Mouse (Mus musculus): Measurements from ENCODE around the gene Bicd2. TPM values are rescaled to one million over a fixed set of nuclear protein-coding genes. Genes with fewer than 3 reads are reported as not detected.
A peak's percentile ranks its signal among the peaks of the same experiment; 100 is the strongest.

The Bicd2 gene
- total RNA-seq, 1 experiment from 2014 or later, result 38.2 TPM

DNA sequence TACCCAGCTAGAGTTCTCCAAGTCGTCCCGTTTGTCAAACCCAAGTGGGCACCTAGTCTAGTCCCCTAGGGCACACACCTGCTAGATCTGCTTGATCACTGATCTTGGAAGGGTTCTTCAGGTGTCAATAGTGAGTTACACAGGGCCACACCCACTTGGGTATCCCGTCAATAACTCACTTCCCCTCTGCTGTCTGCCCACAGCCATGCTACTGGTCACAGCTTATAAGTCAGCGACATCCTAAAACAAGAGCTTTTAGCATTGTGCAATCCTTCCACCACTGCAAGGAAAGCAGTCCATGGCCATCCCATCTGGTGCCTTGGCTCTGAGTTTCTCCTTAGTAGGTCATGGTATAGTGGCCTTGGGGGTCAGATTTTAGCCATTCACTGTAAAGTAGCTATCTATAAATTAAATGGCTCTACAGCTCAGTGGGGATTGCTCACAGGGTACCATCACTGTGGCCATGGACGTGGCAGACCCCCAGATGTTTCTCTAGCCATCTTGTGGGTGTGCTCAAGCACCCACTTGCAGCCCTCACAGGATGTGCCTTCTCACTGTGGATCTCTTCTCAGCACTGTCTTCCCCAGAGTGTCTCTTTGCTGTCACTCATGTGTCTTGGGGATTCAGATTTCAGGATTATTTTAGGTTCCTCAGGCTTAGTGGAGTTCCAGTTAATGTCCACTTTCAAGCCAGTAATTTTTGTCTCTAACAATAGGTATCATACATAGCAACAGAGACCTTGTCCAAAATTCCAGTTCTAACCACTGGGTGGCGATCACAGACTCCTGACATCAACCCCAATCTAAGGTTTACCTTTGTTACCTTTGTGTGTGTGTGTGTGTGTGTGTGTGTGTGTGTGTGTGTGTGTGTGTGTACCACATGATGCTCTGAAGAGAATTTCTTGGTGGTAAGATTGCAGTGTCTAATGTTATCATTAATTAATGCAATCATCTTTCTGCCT, 14.9 kb upstream of the Bicd2 start:
- DNase-seq, result peak; percentile 69

- DNase-seq, result peak; percentile 40
Measured at GRCm38 (mm10) chr13:49328101-49328500, 13.3 kb upstream of the Bicd2 start.

DNA sequence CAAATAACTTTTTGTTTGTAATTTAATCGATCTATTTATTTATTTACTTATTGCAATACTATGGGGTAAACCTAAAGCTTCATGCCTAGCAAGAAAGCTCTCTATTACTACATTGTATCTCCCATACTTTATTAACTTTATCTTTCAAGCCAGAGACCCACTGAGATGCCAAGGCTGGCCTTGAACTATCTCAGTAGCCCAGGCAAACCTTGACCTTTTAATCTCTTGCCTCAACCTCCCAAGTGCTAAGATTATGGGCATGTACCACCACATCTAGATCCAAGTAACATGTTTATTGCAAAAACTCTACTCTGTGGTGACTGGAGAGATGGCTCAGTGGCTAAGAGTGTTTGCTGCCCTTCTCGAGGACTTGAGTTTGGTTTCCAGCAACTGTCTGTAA, 8.1 kb upstream of the Bicd2 start:
- no peak for DNase-seq

DNA sequence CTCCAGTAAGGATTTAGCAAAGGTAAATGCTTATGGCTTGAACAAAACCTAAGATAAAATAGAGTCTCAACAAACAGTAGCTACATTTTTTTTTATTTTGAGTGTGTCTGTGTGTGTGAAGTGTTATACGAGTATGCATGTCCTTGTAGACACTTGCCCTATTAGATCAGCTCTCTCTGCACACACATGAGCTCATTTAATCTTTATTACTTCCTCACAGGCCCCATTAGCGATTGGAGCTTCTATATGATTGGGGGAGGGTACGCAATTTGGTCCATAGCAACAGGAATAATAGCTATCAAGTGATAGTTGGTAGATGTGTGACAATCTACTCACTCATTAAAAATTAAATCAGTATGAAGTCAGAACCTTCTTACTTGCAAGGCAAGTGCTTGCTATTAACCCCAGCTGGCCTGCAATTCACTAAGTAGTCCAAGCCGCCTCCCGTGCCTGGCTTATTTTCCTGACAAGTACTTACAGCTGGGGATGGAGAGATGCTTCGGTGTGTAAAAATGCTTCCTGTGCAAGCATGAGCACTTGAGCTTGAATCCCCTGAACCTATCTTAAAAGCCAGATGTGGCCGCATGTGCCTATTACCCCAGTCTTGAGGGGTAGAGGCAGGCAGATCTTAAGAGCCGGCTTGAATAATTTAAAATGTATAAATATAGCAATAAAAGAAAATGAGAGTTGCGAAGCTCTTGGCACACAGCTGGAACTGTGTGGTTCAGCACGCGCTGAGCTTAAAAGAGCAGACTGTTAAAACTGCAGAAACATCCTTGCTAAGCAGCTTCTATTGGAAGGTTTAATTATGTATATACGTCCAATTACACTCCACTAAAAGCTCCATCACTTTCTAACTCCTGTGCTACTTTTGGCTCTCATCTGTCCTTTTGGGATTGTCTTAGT, 6.1 kb upstream of the Bicd2 start:
- no peak for DNase-seq

DNA sequence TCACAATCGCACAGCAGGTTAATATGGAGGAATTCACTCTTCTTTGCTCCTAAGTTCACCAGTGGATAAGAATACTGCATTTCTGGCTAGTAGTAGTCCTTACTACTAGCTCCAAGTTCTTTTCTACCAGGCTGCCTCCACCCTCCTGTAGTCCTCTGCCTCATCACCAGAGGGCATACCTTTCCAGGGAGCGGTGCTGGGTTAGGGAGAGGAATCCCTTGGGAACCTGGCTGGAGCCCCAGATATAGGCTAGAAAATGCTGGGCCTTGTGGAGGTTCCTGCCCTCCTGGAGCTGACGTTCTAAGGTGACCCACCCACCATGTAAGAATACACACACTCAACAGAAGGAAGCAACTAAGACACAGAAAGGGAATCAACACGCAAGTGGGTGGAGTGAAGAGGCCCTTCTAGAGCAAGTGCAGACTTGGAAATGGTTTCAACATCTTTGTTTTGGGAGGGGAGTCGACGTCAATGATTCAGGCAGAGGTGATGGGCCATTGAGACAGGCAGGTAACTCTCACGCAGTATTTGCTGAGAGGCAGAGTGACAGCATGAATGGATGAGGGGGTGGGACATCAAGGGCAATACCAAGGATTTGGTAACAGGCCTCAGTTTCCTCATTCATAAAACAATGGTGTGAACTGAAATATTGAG, 2.4 kb upstream of the Bicd2 start:
- peak; percentile 76 for DNase-seq

GRCm38 (mm10) chr13:49341831-49342722, 692 bp downstream of the Bicd2 start:
- no peak for DNase-seq

DNA sequence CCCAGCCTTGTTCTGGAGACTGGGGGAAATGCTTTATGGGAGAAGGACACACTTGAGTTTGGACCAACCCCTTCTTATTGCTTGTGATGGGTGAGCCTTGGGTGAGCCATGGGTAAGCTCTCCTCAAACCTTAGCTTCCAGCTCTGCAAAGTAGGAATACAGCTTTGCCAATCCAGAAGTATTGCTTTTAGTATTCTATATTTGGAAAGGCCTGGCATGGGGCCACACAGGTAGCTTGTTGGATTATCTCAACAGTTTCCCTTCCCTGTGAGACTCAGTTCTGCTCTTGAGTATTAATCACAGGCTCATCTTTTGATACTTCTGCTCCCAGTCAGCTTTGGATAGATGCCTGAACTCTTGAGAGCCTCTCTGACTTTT, 1.3 kb downstream of the Bicd2 start:
- DNase-seq, result no peak

- DNase-seq, result no peak
Measured at GRCm38 (mm10) chr13:49344567-49344966, 3.2 kb downstream of the Bicd2 start.

GRCm38 (mm10) chr13:49345476-49345875, 4.1 kb downstream of the Bicd2 start:
- DNase-seq, result peak; percentile 81

DNA sequence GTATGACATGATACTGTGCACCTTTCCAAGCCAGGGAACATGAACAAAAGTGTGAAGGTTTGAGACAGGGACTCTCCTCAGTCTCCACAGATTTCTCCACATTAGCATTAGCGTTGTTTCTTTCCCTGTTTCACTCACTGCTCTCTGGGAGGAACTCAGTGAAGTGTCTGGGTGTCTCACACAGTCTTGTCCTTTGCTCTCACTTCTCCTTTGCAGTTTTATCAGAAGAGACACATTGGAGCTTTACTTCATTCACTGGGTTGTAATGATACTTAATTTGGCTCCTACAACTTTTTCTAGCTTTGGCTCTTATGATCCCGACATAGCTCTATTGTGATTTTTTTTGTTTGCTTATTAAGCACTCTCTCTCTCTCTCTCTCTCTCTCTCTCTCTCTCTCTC, 7.1 kb downstream of the Bicd2 start:
- DNase-seq, result no peak

GRCm38 (mm10) chr13:49349335-49349734, 8.0 kb downstream of the Bicd2 start:
- DNase-seq, result no peak

DNA sequence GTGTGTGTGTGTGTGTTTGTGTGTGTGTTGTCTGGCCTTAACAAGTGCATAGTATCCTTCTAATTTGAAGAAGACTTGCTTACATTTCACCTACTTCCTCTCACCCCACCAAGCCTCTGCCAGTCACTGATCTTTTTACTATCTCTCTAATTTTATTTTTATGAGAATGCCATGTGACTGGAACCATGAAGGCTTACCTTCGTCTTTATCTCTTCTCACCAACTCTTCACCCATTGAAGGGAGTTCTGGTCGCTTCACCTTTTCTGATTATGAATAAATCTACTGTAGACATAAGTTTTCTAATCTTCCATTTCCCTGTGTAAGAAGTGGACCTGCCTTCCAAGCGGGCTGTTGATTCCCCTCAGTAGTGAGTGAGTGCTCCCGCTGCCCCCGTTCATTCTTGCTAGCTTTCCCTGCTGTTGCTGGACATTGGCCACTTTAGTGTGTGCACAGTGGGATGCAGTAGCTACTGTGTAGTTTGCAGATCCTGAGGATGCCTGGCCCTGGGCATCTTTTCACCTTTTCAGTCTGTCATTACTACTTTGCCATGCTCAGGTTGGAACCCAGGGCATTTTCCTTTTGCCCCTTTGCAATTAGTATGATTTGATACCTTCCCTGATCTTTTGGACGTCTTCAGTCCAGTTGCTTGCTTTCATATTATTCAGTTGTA, 8.6 kb downstream of the Bicd2 start:
- DNase-seq, result no peak

GRCm38 (mm10) chr13:49352581-49353159, 11.3 kb downstream of the Bicd2 start:
- peak; percentile 55 for DNase-seq

DNA sequence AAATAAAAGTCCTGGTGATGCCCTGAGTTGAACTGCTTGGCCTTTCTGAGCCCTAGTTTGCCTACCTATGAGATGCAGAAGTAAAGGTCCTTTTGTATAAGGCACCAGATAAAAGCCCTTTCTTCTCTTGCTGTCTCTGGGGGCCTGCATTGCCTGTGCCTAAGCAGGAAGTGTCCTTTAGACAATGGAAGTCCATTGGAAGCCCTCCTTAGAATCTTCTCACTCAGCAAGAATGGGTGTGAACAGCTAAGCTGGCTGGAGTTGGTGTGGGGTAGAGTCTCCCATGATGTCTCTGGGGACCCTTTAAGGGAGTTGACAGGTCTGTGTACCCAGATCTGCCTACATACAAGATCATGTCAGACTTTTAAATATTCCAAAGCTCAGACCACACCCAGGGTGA, 12.0 kb downstream of the Bicd2 start:
- DNase-seq, result no peak

DNA sequence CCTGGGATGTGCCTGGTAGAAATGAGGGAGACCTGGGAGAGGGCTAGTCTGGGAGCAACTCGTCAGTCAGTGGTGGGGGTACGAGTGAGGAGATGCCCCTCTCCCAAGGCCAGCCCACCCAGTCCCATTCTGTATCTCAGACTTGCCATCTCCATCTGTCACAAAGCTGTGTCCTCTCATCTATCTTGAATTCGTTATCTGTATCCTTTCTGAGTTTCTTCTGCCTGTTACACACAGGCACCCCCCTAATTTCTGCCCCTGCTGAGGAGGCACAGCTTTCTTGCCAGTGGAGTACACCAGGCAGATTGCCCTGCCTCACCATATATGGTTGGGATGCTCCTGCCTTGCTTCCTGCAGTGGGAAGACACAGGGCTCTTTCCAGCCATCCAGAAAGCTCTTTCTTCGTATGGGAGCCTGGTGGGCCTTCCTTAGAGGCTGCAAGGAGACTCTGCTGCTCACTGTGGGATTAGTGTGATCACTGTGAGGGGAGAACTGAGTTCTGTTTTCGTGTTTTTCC, 12.7 kb downstream of the Bicd2 start:
- no peak for DNase-seq

DNA sequence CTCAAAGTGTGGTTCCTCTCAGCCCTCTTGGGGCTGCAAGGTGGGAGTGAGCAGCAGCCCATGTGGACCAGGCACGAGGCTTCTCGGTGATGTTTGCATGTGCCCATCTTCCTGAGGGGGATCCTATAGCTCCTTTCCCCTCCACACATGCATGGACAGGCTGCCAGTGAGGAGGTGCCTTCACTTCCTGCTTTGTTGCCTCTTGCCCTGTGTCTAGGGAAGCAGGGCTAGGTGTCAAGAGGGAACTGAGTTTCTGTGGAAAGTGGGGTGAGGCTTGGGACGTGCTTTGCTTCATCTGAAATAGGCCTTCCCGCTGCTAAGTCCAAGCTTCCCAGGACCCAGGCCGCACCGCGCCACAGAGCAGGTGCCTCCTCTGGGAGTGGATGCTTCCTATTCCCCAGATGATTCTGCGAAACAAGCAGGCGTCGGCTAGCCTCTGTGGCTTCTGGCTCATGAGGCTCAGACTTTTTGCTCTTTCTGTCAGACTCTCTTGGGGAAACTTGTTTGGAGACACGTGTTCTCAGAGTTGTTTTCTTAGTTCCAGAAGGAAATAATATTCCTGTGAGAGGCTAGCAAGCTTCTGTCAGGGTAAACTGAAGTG, 14.2 kb downstream of the Bicd2 start:
- DNase-seq, result no peak

DNA sequence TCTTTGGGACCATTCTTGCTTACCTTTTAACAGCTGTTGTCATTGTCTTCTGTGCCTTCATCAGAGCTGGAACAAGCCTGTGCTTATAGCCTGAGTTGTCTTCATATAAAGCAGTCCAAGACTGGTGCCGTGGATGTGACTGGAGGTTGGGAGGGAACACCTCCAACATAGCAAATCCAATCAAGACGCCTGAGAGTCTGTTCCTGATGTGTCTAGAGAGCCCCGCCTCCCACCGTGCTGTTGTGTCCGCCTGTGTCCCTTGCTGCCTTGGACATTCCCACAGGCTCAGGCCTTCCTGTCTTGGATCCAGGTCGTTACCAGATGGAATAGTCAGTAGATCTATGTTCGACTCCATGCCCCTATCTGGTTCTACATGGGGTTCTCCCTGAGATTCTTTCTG, 14.7 kb downstream of the Bicd2 start:
- DNase-seq, result no peak

DNA sequence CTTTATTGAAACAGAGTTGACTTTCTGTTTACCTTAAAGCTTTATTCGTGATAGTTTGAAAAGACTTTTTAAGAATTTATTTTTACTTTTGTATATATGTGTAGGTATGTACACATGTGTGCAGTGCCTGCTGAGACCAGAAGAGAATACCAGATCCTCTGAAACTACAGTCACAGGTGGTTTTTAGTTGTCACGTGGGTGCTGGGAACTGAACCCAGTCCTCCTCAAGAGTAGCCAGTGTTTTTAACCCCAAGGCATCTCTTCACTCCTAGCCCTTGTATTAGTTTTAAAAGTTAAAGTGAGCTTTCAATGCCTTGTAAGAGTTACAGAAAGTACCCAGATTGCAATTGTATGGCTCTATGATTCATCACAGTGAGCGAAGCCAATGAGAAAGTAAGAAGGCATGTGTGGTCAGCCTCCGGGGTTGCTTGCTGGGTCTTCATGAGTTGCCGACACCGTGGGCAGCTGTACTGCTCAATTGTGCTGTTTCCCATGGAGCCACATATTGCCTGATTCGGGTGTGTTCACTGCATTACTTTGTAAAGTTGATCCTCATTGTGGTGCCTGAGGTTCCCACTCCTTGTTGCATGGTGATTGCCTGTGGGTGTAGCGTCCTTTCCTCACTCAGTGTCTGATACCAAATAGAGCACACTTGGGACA, 16.1 kb downstream of the Bicd2 start:
- DNase-seq, result no peak

DNA sequence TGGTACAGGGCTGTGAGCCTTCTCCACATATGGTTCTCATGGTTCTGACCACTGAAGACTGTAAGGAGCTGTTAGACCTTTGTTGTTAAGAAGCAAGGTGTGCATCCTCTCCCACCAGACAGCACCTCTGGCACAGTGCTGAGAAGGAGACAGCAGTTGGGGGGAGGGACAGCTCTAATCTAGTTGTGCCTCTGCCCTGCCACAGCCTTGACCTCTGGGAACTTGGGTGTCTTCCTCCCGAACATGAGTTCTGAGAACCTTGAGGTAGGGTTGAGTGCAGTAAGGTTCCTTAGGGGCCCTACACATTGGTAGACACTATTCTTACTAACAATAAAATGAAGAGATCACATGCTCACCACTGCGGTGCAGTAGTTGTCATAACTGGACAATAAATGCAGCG, 16.8 kb downstream of the Bicd2 start:
- DNase-seq, result no peak
